Mouse (Mus musculus): ENCODE data around the gene Pfn3.

DNA sequence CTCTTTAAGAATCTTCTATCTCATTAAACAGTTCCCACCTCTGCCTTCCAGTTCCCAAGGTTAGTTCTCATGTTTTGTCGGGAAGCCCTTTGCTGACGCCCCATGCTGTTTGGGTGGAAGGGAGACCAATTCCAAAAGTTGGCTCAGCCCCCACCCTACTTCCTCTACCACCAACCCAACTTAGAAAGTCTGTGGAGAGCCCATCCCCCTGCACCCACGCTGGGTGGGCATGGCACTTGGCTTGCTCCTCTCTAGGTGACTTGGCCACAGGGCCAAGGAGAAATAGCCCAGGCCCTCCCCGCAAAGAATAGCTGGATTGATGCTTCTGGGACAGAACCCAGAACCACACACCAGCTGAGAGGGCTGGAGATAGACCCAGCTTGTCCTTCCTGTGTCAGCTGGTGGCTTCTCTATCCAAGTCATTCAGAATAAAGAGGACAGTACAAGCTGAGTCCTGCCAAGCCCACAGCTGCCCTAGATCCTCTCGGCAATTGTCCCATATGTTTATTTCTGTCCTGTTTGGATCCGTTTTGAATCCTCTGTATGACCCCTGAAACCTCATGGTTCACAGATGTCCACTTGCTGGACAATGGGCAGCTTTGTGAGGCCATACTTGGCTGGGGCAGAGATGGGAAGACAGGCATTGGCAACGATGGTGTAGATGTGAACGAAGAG lies 43.9 kb downstream of the Pfn3 start:
- no peak for TF ChIP-seq CTCF (IDR thresholded peaks at IDR 0.05; ENCODE audit: low read depth, low read length)
- TF ChIP-seq POLR2A (IDR thresholded peaks at IDR 0.05; ENCODE audit: borderline replicate concordance, low read depth, low read length) = no peak

All from bone marrow macrophage, adult 2 months (primary cell).